Mouse (Mus musculus): ENCODE measurements around the gene Sod1. TPM values are rescaled to one million over a fixed set of nuclear protein-coding genes. Genes with fewer than 3 reads are reported as not detected.
"Not testable (repeated sequence)": the region's sequence is repeated elsewhere in the genome, so short reads cannot be mapped to it uniquely, and the experiment has no call there.

Sod1 gene
- total and polyA plus RNA-seq, 2 experiments from 2014 or later, result 222 to 1,411 TPM

DNA sequence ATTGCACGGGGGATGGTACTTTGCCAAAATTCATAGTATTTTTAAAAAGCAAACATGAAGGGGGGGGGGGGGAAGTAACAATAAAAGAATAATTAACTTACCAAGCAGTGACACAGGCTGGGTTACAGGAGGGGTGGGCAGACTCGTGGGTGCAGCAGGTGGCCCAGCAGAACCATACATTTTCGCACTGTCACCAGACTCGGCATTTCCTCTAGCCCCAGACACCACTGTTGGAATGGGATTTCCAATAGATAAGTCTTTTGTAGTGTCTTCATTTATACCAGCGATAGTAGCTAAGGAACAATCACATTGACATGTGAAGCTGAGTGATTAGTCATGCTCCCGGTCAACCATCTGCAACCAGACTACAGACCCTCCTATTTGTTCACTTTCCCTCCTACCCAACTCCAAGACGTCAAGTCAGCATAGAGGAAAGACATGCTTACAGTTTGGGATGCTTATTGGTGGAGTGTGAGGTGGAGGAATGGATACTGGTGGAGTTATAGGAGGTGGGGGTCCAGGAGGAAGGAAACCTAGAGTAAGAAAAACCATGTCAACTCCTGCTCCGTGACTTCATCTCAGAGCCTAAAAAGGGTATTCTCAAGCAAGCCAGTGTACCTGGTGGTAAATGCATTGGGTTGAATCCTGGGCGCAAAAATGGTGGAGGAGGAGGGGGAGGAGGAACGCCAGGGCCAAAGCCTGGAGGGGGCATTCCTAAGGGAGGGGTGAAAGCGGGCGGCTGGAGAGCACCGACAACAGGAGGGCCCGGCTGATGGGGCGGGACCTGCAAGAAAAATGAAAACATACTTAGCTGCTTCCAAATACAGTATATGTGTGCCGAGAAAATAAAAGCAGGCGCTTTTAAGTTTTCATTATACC is 22.1 kb downstream of the Sod1 start:
- H3K9ac ChIP-seq (replicated peaks; ENCODE audit: low read depth, low read length), result no peak overlapping the region
- H3K4me2 ChIP-seq (ENCODE audit: low read depth, low read length), result no peak overlapping the region
- no peaks in the 10 kb centered on the region for H3K27me3 ChIP-seq (ENCODE audit: control insufficient read depth, insufficient read depth, low read length)
- no peak for DNase-seq (ENCODE audit: low spot score)
- TF ChIP-seq EP300 (IDR thresholded peaks at IDR 0.05; ENCODE audit: low read depth) (no peak), CTCF (IDR thresholded peaks at IDR 0.05; ENCODE audit: low read depth) (no peak)
- H3K4me1 ChIP-seq (ENCODE audit: control insufficient read depth, insufficient read depth), result no peaks in the 10 kb centered on the region
- no peak overlapping the region for H3K27ac ChIP-seq (ENCODE audit: low read depth)
- WGBS, result 69% methylated on average over 17 of the region's 17 CpGs
- no peaks in the 10 kb centered on the region for H3K9me3 ChIP-seq (replicated peaks; ENCODE audit: control insufficient read depth, low read length)
- peaks cover 92% of the 10 kb centered on the region for H3K36me3 ChIP-seq (replicated peaks; ENCODE audit: control insufficient read depth, insufficient read depth, low read length)
- ATAC-seq (ENCODE audit: insufficient read depth, low read depth), result peak; percentile 30; the same call in 1 of the 2 replicates
- H3K4me3 ChIP-seq (ENCODE audit: low read depth, low read length), result no peak overlapping the region

DNA sequence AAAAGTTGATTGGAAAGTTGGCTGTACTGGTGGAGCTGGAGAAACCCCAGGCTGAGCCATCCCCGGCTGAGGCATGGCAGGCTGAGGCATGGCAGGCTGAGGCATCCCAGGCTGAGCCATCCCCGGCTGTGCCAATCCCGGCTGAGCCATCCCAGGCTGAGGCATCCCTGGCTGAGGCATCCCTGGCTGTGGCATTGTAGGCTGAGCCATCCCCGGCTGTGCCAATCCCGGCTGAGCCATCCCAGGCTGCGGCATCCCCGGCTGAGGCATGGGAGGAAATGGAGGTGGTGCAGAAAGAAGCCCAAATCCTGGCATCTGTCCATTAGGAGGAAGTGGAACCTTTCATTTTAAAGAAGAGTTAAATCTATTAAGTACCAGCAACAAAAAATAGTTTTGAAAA is 29.5 kb downstream of the Sod1 start:
- Histone ChIP-seq H3K4me1 (ENCODE audit: control insufficient read depth, insufficient read depth) (no peaks in the 10 kb centered on the region), H3K9ac (replicated peaks; ENCODE audit: low read depth, low read length) (no peak overlapping the region), H3K9me3 (replicated peaks; ENCODE audit: control insufficient read depth, low read length) (no peaks in the 10 kb centered on the region), H3K4me3 (ENCODE audit: low read depth, low read length) (no peak overlapping the region), H3K4me2 (ENCODE audit: low read depth, low read length) (no peak overlapping the region), H3K27me3 (ENCODE audit: control insufficient read depth, insufficient read depth, low read length) (no peaks in the 10 kb centered on the region), H3K27ac (ENCODE audit: low read depth) (no peak overlapping the region), H3K36me3 (replicated peaks; ENCODE audit: control insufficient read depth, insufficient read depth, low read length) (peaks cover 95% of the 10 kb centered on the region)
- no peak for ATAC-seq (ENCODE audit: insufficient read depth, low read depth)
- no peak for DNase-seq (ENCODE audit: low spot score)
- TF ChIP-seq CTCF (IDR thresholded peaks at IDR 0.05; ENCODE audit: low read depth) (no peak), EP300 (IDR thresholded peaks at IDR 0.05; ENCODE audit: low read depth) (no peak)
- 92% methylated on average over 7 of the region's 7 CpGs for WGBS

DNA sequence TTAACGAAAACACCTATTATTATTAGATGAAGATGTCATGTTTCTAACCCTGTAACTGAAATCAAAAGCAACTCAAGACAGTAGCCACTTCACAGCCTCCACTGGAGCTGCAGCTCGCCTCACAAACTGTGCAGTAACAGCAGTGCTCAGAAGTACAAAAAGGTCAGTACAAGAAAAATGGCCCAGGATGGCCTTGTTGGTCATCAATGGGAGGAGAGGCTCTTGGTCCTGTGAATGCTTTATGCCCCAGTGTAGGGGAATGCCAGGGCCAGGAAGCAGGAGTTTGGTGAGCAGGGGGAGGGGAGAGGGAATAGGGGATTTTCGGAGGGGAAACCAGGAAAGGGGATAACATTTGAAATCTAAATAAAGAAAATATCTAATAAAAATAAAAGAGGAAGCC is 30.7 kb downstream of the Sod1 start:
- not testable (repeated sequence) for H3K4me1 ChIP-seq (ENCODE audit: control insufficient read depth, insufficient read depth); H3K27me3 ChIP-seq (ENCODE audit: control insufficient read depth, insufficient read depth, low read length); H3K4me3 ChIP-seq (ENCODE audit: low read depth, low read length); H3K9ac ChIP-seq (replicated peaks; ENCODE audit: low read depth, low read length); H3K4me2 ChIP-seq (ENCODE audit: low read depth, low read length); H3K9me3 ChIP-seq (replicated peaks; ENCODE audit: control insufficient read depth, low read length); DNase-seq (ENCODE audit: low spot score); ATAC-seq (ENCODE audit: insufficient read depth, low read depth); H3K27ac ChIP-seq (ENCODE audit: low read depth)
- H3K36me3 ChIP-seq (replicated peaks; ENCODE audit: control insufficient read depth, insufficient read depth, low read length), result peaks cover 87% of the 10 kb centered on the region
- 91% methylated on average over 3 of the region's 3 CpGs for WGBS

DNA sequence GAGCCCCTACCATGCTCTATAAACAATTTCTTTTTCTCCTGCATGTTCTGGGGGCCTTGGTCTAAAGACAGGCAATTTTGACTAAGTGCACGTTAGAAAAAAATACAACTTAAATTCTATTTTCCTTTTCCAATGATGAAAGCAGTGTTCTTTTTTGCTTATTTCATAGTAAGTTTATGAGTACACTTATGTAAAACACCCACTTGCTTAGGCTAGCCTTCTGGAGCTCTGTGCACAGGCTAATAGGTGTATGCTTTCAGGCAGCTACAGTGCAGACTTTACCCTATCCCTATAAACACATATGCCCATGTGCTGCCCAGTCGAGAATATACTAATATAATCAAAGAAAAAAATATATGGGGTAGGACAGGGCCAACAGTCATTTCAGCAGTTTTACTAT is 32.0 kb downstream of the Sod1 start:
- H3K36me3 ChIP-seq (replicated peaks; ENCODE audit: control insufficient read depth, insufficient read depth, low read length), result peaks cover 89% of the 10 kb centered on the region
- H3K4me2 ChIP-seq (ENCODE audit: low read depth, low read length), result no peak overlapping the region
- no peaks in the 10 kb centered on the region for H3K27me3 ChIP-seq (ENCODE audit: control insufficient read depth, insufficient read depth, low read length)
- no peak for DNase-seq (ENCODE audit: low spot score)
- ATAC-seq (ENCODE audit: insufficient read depth, low read depth), result no peak
- H3K4me1 ChIP-seq (ENCODE audit: control insufficient read depth, insufficient read depth), result no peaks in the 10 kb centered on the region
- 90% methylated on average over 2 of the region's 2 CpGs for WGBS
- H3K9ac ChIP-seq (replicated peaks; ENCODE audit: low read depth, low read length), result no peak overlapping the region
- no peak overlapping the region for H3K4me3 ChIP-seq (ENCODE audit: low read depth, low read length)
- no peak for TF ChIP-seq CTCF (IDR thresholded peaks at IDR 0.05; ENCODE audit: low read depth)
- TF ChIP-seq EP300 (IDR thresholded peaks at IDR 0.05; ENCODE audit: low read depth), result no peak
- no peaks in the 10 kb centered on the region for H3K9me3 ChIP-seq (replicated peaks; ENCODE audit: control insufficient read depth, low read length)
- no peak overlapping the region for H3K27ac ChIP-seq (ENCODE audit: low read depth)

DNA sequence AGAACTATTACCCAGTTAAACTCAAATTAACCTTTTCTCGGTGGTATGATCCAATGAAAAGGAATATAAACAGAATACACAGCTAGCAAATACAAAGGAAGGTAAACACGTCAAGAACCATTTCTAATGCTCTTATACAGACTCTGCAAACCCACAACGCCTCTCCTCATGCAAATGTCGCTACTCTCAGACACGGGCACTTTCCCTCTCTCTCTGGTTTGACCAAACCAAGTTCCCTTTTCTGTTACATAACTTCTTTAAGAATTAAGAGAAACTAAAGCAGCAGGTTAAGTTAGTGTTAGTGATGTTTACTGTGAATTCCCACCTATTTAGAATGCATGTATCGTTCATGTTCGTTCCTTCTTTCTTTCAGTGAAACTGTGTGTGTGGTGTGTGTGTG is 38.4 kb downstream of the Sod1 start:
- Histone ChIP-seq H3K36me3 (replicated peaks; ENCODE audit: control insufficient read depth, insufficient read depth, low read length) (peaks cover 70% of the 10 kb centered on the region), H3K4me1 (ENCODE audit: control insufficient read depth, insufficient read depth) (peaks cover 2% of the 10 kb centered on the region)
- 86% methylated on average over 7 of the region's 7 CpGs for WGBS

DNA sequence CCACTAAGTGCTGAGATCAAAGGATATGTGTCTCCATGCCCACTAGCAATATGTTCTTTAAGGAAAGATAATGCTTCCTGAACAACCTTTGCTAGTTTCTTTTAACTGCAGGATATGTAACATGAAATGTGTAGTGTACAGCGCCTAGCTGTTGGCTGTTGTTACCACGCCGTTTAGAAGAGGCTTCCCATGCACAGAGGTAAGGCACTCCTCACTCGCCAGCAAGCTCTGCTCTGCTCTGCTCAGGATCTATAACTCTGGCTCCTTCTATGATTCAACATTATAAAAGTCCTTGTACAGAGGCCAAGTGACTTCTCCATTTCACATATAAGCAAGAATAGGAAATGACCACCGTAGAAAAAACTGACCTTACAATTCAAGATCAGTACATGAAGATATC is 39.1 kb downstream of the Sod1 start:
- 73% methylated on average over 5 of the region's 5 CpGs for WGBS
- H3K4me3 ChIP-seq (ENCODE audit: low read depth, low read length), result no peak overlapping the region
- DNase-seq (ENCODE audit: low spot score) (no peak), ATAC-seq (ENCODE audit: insufficient read depth, low read depth) (no peak)
- H3K4me1 ChIP-seq (ENCODE audit: control insufficient read depth, insufficient read depth), result peaks cover 3% of the 10 kb centered on the region
- no peak for TF ChIP-seq CTCF (IDR thresholded peaks at IDR 0.05; ENCODE audit: low read depth)
- no peak for TF ChIP-seq EP300 (IDR thresholded peaks at IDR 0.05; ENCODE audit: low read depth)
- no peak overlapping the region for H3K27ac ChIP-seq (ENCODE audit: low read depth)
- peaks cover 63% of the 10 kb centered on the region for H3K36me3 ChIP-seq (replicated peaks; ENCODE audit: control insufficient read depth, insufficient read depth, low read length)
- H3K9ac ChIP-seq (replicated peaks; ENCODE audit: low read depth, low read length), result no peak overlapping the region
- H3K27me3 ChIP-seq (ENCODE audit: control insufficient read depth, insufficient read depth, low read length), result no peaks in the 10 kb centered on the region
- no peaks in the 10 kb centered on the region for H3K9me3 ChIP-seq (replicated peaks; ENCODE audit: control insufficient read depth, low read length)
- H3K4me2 ChIP-seq (ENCODE audit: low read depth, low read length), result no peak overlapping the region

More for the DNA sequence above, 38.4 kb downstream of the Sod1 start:
- Histone ChIP-seq H3K9ac (replicated peaks; ENCODE audit: low read depth, low read length) (no peak overlapping the region), H3K27me3 (ENCODE audit: control insufficient read depth, insufficient read depth, low read length) (no peaks in the 10 kb centered on the region), H3K4me3 (ENCODE audit: low read depth, low read length) (no peak overlapping the region), H3K4me2 (ENCODE audit: low read depth, low read length) (no peak overlapping the region), H3K27ac (ENCODE audit: low read depth) (no peak overlapping the region), H3K9me3 (replicated peaks; ENCODE audit: control insufficient read depth, low read length) (no peaks in the 10 kb centered on the region)
- no peak for DNase-seq (ENCODE audit: low spot score)
- no peak for TF ChIP-seq CTCF (IDR thresholded peaks at IDR 0.05; ENCODE audit: low read depth)
- no peak for TF ChIP-seq EP300 (IDR thresholded peaks at IDR 0.05; ENCODE audit: low read depth)
- ATAC-seq (ENCODE audit: insufficient read depth, low read depth), result no peak

Data from heart, postnatal 0 days (tissue).